Mouse (Mus musculus): Measurements from ENCODE around the gene Atp8a2. TPM values are rescaled to one million over a fixed set of nuclear protein-coding genes. Genes with fewer than 3 reads are reported as not detected.

Atp8a2 gene
- polyA plus RNA-seq, 1 experiment from 2014 or later, result 36.6 TPM

- Histone ChIP-seq H3K4me1 (replicated peaks) (no peaks in the 10 kb centered on the region), H3K36me3 (no peaks in the 10 kb centered on the region)
These were observed 590.0 kb downstream of the Atp8a2 start for GRCm38 (mm10) chr14:59607021-59607420.

GRCm38 (mm10) chr14:59605671-59606353 is 591.2 kb downstream of the Atp8a2 start:
- ATAC-seq (ENCODE audit: low read depth), result peak; percentile 71; the same call in 1 of the 2 replicates
- Histone ChIP-seq H3K4me2 (no peak overlapping the region), H3K4me1 (replicated peaks) (no peaks in the 10 kb centered on the region), H3K27ac (replicated peaks) (no peak overlapping the region), H3K9ac (no peak overlapping the region), H3K9me3 (no peaks in the 10 kb centered on the region), H3K4me3 (no peak overlapping the region), H3K36me3 (no peaks in the 10 kb centered on the region), H3K27me3 (peaks cover 10% of the 10 kb centered on the region; the same call in 1 of the 2 replicates)
- 23% methylated on average over 5 of the region's 5 CpGs for WGBS

More at GRCm38 (mm10) chr14:59607021-59607420, 590.0 kb downstream of the Atp8a2 start:
- WGBS, result 60% methylated on average over 3 of the region's 3 CpGs
- Histone ChIP-seq H3K9me3 (no peaks in the 10 kb centered on the region), H3K27me3 (peaks cover 5% of the 10 kb centered on the region; the same call in 1 of the 2 replicates), H3K9ac (no peak overlapping the region), H3K4me2 (no peak overlapping the region), H3K4me3 (no peak overlapping the region), H3K27ac (replicated peaks) (no peak overlapping the region)
- no peak for ATAC-seq (ENCODE audit: low read depth)

- H3K4me1 ChIP-seq (replicated peaks), result no peaks in the 10 kb centered on the region
- no peak for ATAC-seq (ENCODE audit: low read depth)
These were observed 592.9 kb downstream of the Atp8a2 start for GRCm38 (mm10) chr14:59604002-59604645.

GRCm38 (mm10) chr14:59598260-59598627 is 598.7 kb downstream of the Atp8a2 start:
- H3K9ac ChIP-seq, result peak overlapping the region; percentile 91
- no peaks in the 10 kb centered on the region for H3K9me3 ChIP-seq
- peak overlapping the region; percentile 81 for H3K27ac ChIP-seq (replicated peaks)
- peaks cover 9% of the 10 kb centered on the region for H3K4me1 ChIP-seq (replicated peaks)
- peak; percentile 70 for ATAC-seq (ENCODE audit: low read depth)
- peak overlapping the region; percentile 91 for H3K4me2 ChIP-seq
- H3K4me3 ChIP-seq, result peak overlapping the region; percentile 92
- H3K27me3 ChIP-seq, result peaks cover 9% of the 10 kb centered on the region; the same call in 1 of the 2 replicates
- WGBS, result 3% methylated on average over 8 of the region's 8 CpGs
- no peaks in the 10 kb centered on the region for H3K36me3 ChIP-seq

More at GRCm38 (mm10) chr14:59604002-59604645, 592.9 kb downstream of the Atp8a2 start:
- Histone ChIP-seq H3K4me3 (no peak overlapping the region), H3K9ac (no peak overlapping the region), H3K9me3 (no peaks in the 10 kb centered on the region), H3K4me2 (no peak overlapping the region), H3K27ac (replicated peaks) (no peak overlapping the region), H3K27me3 (peaks cover 10% of the 10 kb centered on the region; the same call in 1 of the 2 replicates), H3K36me3 (no peaks in the 10 kb centered on the region)
- 70% methylated on average over 5 of the region's 5 CpGs for WGBS

GRCm38 (mm10) chr14:59597398-59598259 is 599.4 kb downstream of the Atp8a2 start, which contains the start of gene Cdadc1:
Gene Cdadc1 (minus strand): TSS chr14:59597959.
- H3K36me3 ChIP-seq, result peaks cover 4% of the 10 kb centered on the region; the same call in 1 of the 2 replicates
- H3K9ac ChIP-seq, result peak within 1 kb of the TSS; percentile 91
- H3K4me3 ChIP-seq, result peak within 1 kb of the TSS; percentile 92
- peak within 1 kb of the TSS; percentile 91 for H3K4me2 ChIP-seq
- peaks cover 9% of the 10 kb centered on the region for H3K4me1 ChIP-seq (replicated peaks)
- H3K9me3 ChIP-seq, result no peaks in the 10 kb centered on the region
- under 1% methylated on average over 46 of the region's 48 CpGs for WGBS
- H3K27me3 ChIP-seq, result peaks cover 4% of the 10 kb centered on the region; the same call in 1 of the 2 replicates
- H3K27ac ChIP-seq (replicated peaks), result peak within 1 kb of the TSS; percentile 81
- ATAC-seq (ENCODE audit: low read depth), result peak; percentile 94

GRCm38 (mm10) chr14:59594988-59595387 is 602.0 kb downstream of the Atp8a2 start:
- no peaks in the 10 kb centered on the region for H3K9me3 ChIP-seq
- no peak overlapping the region for H3K9ac ChIP-seq
- H3K4me3 ChIP-seq, result no peak overlapping the region
- no peak overlapping the region for H3K4me2 ChIP-seq
- no peak for ATAC-seq (ENCODE audit: low read depth)
- H3K27ac ChIP-seq (replicated peaks), result no peak overlapping the region
- H3K4me1 ChIP-seq (replicated peaks), result peaks cover 9% of the 10 kb centered on the region
- H3K27me3 ChIP-seq, result no peaks in the 10 kb centered on the region
- whole genome bisulfite sequencing, result 93% methylated on average over 3 of the region's 3 CpGs
- peaks cover 23% of the 10 kb centered on the region for H3K36me3 ChIP-seq

GRCm38 (mm10) chr14:59592593-59592992 is 604.4 kb downstream of the Atp8a2 start:
- Histone ChIP-seq H3K27ac (replicated peaks) (no peak overlapping the region), H3K9me3 (no peaks in the 10 kb centered on the region), H3K4me2 (no peak overlapping the region), H3K4me3 (no peak overlapping the region), H3K36me3 (peaks cover 44% of the 10 kb centered on the region), H3K9ac (no peak overlapping the region), H3K27me3 (no peaks in the 10 kb centered on the region), H3K4me1 (replicated peaks) (peaks cover 9% of the 10 kb centered on the region)
- no peak for ATAC-seq (ENCODE audit: low read depth)
- WGBS, result 70% methylated on average over 3 of the region's 3 CpGs

- Histone ChIP-seq H3K27me3 (no peaks in the 10 kb centered on the region), H3K9me3 (no peaks in the 10 kb centered on the region), H3K4me2 (no peak overlapping the region), H3K27ac (replicated peaks) (no peak overlapping the region), H3K4me3 (no peak overlapping the region), H3K9ac (no peak overlapping the region), H3K36me3 (peaks cover 44% of the 10 kb centered on the region), H3K4me1 (replicated peaks) (peaks cover 5% of the 10 kb centered on the region)
- no peak for ATAC-seq (ENCODE audit: low read depth)
- 60% methylated on average over 8 of the region's 8 CpGs for WGBS
These were observed 605.1 kb downstream of the Atp8a2 start for GRCm38 (mm10) chr14:59591901-59592300.

- Histone ChIP-seq H3K27me3 (no peaks in the 10 kb centered on the region), H3K4me1 (replicated peaks) (no peaks in the 10 kb centered on the region), H3K9ac (no peak overlapping the region), H3K9me3 (no peaks in the 10 kb centered on the region), H3K27ac (replicated peaks) (no peak overlapping the region), H3K4me3 (no peak overlapping the region), H3K36me3 (peaks cover 57% of the 10 kb centered on the region), H3K4me2 (no peak overlapping the region)
- no peak for ATAC-seq (ENCODE audit: low read depth)
- 88% methylated on average over 1 of the region's 1 CpGs for WGBS
These were observed 606.4 kb downstream of the Atp8a2 start for GRCm38 (mm10) chr14:59590614-59591013.
